Mouse (Mus musculus): Measurements from ENCODE around the gene Adam22.
"Not testable (repeated sequence)": the region's sequence is repeated elsewhere in the genome, so short reads cannot be mapped to it uniquely, and the experiment has no call there.

Gene Adam22

DNA sequence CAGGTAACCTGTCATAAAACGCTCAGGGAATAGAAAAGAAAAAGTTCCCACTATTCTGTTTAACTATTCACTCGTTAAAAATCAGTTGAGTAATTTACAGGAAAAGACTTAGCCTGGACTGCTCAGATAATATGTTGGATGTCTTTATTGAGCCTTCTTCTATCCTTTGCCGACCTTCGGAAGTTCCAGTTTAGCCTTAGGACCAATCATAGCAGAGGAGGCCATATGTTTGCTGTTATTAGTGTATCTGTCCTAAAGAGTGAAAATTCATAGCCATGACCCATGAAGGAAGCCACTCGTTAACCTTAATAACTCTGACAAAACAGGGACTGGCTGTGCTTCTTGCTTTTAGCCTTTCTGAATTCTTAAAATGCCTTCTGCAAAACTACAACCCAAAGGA, 41.3 kb downstream of the Adam22 start:
- no peak for DNase-seq (ENCODE audit: low read depth, low spot score)

DNA sequence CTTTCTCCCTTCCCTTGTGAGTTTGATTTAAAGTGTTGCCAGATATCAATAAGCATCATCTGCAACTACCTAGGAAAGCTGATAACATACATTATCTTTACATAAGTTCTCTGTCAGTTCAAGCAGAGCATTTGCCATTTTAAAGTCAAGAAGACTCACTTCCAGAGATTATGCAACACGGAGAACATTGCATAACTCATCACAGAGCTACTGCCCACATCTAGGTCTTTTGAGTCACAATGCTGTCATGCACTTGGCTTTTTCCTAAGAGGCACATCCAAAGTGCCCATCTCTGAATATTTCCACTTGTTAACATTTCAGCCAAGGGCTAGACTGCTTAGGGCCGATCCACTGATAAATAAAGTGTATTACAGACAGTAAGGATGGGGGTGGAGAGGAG, 55.6 kb downstream of the Adam22 start:
- DNase-seq (ENCODE audit: low read depth, low spot score) = no peak

DNA sequence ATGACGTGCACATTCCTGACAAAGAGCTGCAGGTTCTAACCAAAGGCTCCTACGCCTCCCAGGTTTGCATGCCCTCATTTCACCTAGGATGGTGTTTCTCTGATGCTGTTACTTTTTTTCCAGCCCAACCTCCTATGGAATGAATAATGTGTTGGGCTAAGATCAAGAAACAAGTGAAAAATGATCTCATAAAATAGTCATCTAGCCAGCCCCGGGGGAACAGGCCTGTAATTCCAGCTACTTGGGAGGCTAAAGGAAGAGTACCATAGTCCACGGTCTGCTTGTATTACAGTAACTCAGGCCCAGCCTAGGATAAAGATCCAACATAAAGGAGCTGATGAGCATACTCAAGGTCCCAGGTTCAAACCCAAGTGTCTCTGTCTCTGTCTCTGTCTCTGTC, 57.1 kb downstream of the Adam22 start:
- no peak for DNase-seq (ENCODE audit: low read depth, low spot score)

DNA sequence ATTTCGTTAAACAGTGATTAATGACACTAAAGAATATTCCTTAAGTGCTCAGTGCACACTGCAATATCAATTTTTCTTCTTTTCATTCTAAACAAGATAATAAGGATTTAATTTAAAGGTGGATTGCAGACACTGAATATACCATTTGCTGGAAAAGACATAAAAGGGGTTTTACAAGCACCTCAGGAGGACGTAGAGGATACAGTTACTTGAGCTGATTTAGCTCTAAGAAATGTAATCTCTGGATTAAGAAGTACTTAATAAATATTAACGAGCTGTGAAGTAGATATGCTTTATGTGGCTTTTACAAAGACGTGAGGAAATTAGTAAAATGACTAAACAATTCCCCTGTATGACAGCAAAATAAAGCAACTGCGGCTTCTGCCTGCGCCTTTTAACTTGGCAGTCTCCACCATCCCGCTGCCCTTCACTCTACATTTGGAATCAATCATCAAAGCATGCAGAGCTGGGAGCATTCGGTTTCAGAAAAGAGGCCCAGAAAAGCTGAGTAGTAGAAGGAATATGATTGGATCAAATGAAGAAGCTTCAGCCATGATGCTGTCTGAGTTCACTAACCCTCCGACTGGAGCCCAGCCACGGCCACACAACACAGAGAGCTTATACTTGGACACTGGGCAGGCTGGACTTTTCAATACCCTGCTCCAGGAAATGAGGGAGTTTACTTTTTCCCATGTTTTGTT, 70.1 kb downstream of the Adam22 start:
- DNase-seq (ENCODE audit: low read depth, low spot score) = no peak

GRCm38 (mm10) chr5:8293287-8293686, 74.7 kb downstream of the Adam22 start:
- no peak for DNase-seq (ENCODE audit: low read depth, low spot score)

GRCm38 (mm10) chr5:8291496-8291895, 76.5 kb downstream of the Adam22 start:
- no peak for DNase-seq (ENCODE audit: low read depth, low spot score)

DNA sequence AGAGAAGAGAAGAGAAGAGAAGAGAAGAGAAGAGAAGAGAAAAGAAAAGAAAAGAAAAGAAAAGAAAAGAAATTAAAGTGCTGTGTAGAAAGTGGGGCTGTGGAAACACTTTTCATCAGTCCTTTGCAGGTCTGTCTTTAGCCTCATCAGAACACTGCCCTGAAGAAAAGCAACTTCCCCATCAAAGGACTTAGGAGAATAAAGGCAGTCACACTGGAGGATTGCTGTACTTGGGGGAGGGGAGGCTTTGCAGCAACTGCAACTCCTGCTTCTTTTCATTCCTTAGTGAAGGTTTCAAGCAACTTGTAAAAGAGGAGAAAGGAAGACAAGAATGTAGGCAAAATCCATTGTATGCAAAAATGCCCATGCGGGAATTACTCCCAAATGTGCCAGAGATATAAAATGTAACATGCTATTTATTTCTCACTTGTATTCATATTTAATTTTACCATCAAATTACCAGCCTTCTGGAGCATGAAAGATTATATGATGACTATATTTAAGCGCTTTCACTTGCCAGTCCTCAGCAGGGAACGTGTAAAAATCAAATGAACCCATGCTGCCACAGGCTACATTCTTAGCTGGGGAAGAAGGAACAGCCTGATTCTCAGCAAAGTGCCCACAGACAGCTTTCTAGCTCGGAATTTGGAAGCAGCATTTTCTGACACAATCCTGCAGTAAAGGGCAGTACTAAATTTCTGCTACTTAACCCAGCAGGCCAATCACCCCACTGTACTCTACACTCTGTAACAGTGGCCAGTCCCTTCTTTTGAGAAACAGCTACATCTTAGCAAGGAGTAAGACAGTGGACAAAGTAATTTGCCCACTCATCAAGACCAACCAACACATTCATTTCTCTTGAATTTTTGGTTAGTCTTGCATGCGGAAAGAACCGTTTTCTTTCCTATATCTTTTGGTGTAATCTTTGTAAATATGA, 78.0 kb downstream of the Adam22 start:
- no peak for DNase-seq (ENCODE audit: low read depth, low spot score)

- no peak for DNase-seq (ENCODE audit: low read depth, low spot score)
Observed at GRCm38 (mm10) chr5:8284123-8284522, 83.8 kb downstream of the Adam22 start.

- no peak for DNase-seq (ENCODE audit: low read depth, low spot score)
Observed at GRCm38 (mm10) chr5:8276141-8276540, 91.8 kb downstream of the Adam22 start.

DNA sequence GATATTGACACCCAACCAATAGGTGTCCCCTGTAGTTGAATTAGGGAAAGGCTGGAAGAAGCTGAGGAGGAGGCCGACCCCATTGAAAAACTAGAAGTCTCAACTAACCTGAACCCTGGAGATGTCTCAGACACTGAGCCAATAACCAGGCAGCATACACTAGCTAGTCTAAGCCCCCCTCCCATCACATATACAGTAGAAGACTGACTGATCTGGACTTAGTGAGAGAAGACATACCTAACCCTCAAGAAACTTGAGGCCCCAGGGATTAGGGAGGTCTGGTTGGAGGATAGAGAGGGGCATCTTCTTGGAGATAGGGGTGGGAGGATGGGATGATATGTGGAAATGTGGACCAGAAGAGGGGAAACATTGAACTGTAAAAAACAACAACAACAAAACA, 110.6 kb downstream of the Adam22 start:
- no peak for DNase-seq (ENCODE audit: low read depth, low spot score)

DNA sequence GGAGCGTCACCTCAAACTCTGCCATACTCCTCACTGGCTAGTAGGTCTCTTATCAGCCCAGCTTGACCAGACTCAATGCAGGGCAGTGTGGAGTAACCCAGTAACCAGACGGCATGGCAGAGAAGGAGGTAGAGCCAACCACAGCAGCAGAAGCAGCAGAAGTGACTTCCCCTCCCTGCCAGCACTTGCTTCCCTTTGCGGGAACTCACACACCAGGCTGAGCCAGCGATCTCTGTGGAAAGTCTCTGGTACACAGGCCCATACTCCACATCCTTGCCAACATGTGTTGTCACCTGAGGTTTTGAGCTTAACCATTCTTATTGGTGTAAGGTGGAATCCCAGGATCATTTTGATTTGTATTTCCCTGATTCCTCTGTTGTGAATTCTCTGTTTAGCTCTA, 111.5 kb downstream of the Adam22 start:
- no peak for DNase-seq (ENCODE audit: low read depth, low spot score)

DNA sequence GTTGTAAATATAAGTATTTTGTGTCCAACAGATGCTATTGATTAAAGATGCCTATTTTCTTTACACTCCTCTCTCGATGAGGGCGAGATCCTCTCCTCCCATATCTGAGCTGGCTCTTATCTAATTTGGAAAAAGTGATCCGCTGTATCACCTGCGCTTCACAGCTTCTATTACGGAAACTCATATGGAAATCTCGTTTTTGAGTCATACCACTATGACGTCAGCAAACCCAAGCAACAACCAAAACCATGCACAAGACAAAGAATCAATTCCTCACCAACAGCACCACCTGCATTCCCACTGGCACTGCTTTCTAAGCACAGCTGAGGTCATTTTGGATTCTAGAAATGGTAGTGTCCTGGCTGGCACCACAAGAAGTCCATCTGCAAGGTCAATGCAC, 123.3 kb downstream of the Adam22 start:
- no peak for DNase-seq (ENCODE audit: low read depth, low spot score)

- no peak for DNase-seq (ENCODE audit: low read depth, low spot score)
Observed at GRCm38 (mm10) chr5:8243064-8243615, 124.8 kb downstream of the Adam22 start.

GRCm38 (mm10) chr5:8242660-8243059, 125.3 kb downstream of the Adam22 start:
- no peak for DNase-seq (ENCODE audit: low read depth, low spot score)

DNA sequence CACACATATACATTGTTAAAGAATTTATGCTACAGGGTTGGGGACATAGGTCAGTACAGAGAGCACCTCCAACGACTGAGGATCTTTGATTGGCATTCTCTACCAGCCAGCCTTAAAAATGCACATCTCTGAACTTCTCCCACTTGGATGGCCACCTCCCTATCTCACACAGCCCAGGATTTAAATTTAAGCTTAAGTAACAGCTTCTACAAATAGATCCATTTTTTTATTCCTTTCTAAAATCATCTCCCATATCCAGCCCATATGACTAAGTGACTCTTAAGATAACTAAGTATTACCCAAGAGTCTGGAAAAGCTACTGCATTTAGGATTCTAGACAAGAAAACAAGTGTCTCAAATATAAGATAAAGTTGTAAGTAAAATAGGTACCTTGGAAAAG, 140.9 kb downstream of the Adam22 start:
- DNase-seq (ENCODE audit: low read depth, low spot score) = no peak

DNA sequence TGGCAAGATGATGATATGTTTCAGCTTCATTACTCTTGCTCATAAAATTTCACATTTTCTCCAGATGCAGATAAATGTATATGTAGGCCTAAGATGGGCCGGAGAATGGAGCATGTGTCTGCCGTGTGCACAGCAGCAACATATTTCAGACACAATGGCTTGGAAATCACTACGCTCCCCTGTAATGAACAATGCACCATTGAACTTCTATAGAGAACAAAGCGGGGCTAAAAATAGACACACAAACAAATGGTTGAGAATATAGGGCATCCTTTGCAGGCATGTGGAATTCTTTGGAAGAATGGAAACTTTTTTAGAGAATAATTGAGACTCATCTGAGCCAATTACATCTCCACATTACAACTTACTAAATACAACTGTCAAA, 143.6 kb downstream of the Adam22 start:
- no peak for DNase-seq (ENCODE audit: low read depth, low spot score)

GRCm38 (mm10) chr5:8223597-8224320, 144.2 kb downstream of the Adam22 start:
- no peak for DNase-seq (ENCODE audit: low read depth, low spot score)

DNA sequence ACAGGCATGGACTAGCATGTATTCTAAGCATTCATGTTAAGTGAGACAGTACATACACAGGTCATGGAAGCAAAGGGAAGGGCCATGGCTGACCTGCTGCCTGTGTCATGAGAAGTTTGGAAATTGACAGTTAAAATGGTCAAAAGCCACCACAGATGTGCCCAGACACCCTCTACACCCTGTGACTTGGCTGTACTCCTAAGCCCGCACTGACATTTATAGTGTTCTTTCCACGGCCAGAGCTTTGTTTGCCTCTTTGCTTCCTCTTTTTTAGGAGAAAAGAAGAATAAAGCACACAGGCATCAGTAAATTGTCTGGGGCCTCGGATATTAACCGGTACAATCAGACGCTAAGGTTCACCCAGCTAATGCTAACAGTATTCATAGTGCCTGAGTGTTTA, 146.3 kb downstream of the Adam22 start:
- no peak for DNase-seq (ENCODE audit: low read depth, low spot score)

DNA sequence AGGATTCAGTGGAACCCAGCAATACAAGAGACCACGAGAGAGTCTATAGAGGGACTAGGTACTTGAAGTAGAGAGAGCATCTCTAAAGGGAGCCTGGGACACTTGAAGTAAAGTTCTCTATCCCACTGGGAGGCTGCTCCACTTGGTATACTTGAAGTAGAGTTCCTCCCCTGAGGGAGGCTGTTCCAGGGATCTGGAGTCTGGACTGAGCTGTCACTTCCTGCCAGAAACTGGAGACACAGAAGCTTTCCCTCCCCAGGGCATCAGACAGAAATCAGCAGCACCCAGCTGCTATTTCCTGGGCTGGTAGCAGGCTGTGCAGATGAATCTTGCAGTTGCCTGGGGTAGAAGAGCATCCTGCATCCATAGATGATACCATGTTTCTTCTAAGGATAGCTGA, 152.1 kb downstream of the Adam22 start:
- no peak for DNase-seq (ENCODE audit: low read depth, low spot score)

DNA sequence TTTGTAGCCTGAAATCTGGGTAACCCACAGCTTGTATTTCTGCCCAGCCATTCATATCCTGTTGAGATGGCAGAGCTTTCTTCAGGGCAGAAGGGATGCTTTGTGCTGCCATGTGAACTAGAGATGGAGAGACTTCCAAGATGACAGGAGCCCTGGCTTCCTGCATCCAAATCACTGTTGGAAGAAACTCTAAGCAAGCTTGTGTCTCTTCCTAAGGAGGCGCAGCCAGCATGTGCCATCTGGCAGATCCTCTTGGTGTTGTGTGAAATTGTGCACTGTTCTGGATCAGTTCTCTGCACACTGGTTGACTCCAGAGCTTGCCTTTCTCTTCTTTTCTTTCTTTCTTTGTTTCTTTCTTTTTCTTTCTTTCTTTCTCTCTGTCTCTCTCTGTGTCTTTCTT, 183.0 kb downstream of the Adam22 start:
- DNase-seq (ENCODE audit: low read depth, low spot score) = not testable (repeated sequence)

DNA sequence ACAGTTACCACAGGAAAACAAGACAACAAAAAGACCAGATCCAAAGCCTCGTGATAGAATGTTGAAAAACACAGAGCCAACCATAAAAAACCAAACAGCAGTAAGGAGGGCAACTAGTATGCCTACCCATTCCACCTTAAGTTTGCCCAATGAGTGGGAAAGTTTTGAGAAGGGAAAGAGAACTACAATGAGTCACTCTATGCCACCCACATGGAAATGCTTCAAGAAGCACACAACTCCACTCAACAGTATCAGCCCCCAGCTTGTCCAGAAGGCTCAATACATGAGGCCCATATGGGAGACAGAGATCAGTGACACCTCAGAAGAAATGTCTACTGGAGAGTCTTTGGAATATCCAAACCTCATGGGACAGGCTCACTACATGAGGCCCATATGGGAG, 187.3 kb downstream of the Adam22 start:
- no peak for DNase-seq (ENCODE audit: low read depth, low spot score)

GRCm38 (mm10) chr5:8178111-8178510, 189.8 kb downstream of the Adam22 start:
- DNase-seq (ENCODE audit: low read depth, low spot score) = no peak

Data from CD4-positive, CD25-positive, alpha-beta regulatory T cell, adult 2 months (primary cell).